Mouse (Mus musculus): ENCODE results near the gene Hsd11b1. TPM values are rescaled to one million over a fixed set of nuclear protein-coding genes. Genes with fewer than 3 reads are reported as not detected.
A peak's percentile ranks its signal among the peaks of the same experiment; 100 is the strongest.

Hsd11b1 gene
- total and polyA plus RNA-seq, 3 experiments, result 2.0 to 6.3 (median 5.7) TPM

- Histone ChIP-seq H3K4me3 (replicated peaks in 1 of 3; ENCODE audit: low read depth in 2 of 3, low read length in 2 of 3, poor library complexity in 1 of 3) (no peak overlapping the region), H3K9ac (ENCODE audit: insufficient read depth, low read depth) (no peak overlapping the region), H3K36me3 (replicated peaks in 1 of 2; ENCODE audit: control insufficient read depth in 1 of 2, insufficient read depth in 1 of 2, low read length in 1 of 2) (peaks cover 3 to 14% of the 10 kb centered on the region in 2 experiments), H3K79me2 (replicated peaks; ENCODE audit: control insufficient read depth, extremely low read depth, insufficient read depth, poor library complexity, severe bottlenecking) (no peaks in the 10 kb centered on the region), H3K27me3 (replicated peaks) (no peaks in the 10 kb centered on the region), H3K9me3 (replicated peaks; ENCODE audit: low read length) (no peaks in the 10 kb centered on the region), H3K27ac (ENCODE audit: insufficient read depth, low read depth) (no peak overlapping the region), H3K4me1 (ENCODE audit: control insufficient read depth in 1 of 2, insufficient read depth in 2 of 2) (peaks cover 14 to 49% of the 10 kb centered on the region in 2 experiments), H3K4me2 (ENCODE audit: insufficient read depth, low read depth, poor library complexity, severe bottlenecking) (no peak overlapping the region)
- no peak for DNase-seq (ENCODE audit: extremely low read depth)
- dilution Hi-C loops (cut with MboI; ENCODE audit: extremely low pct_ligation_motif_present, extremely low pct_unique_long_range_greater_than_20kb, low sequenced_read_pairs), result no loop called here
- in situ Hi-C loops (cut with MboI; ENCODE audit: low pct_ligation_motif_present, low pct_unique_long_range_greater_than_20kb, low sequenced_read_pairs), result no loop called here
- TF ChIP-seq IRF4 (IDR thresholded peaks at IDR 0.05; ENCODE audit: low read depth, low read length) (no peak), RCOR1 (conservative IDR thresholded peaks at IDR 0.05; ENCODE audit: low read depth, low read length) (no peak), MXI1 (IDR thresholded peaks at IDR 0.05; ENCODE audit: low read depth, low read length) (no peak), CHD2 (IDR thresholded peaks at IDR 0.05; ENCODE audit: low read length) (no peak), CTCF (conservative IDR thresholded peaks at IDR 0.05 in 1 of 2, IDR thresholded peaks at IDR 0.05 in 1 of 2; ENCODE audit: low read depth in 2 of 2, low read length in 2 of 2) (no peak), EP300 (IDR thresholded peaks at IDR 0.05; ENCODE audit: low read length) (no peak), MAX (IDR thresholded peaks at IDR 0.05; ENCODE audit: low read length) (no peak), ZMIZ1 (IDR thresholded peaks at IDR 0.05; ENCODE audit: low read depth, low read length) (no peak), E2F4 (IDR thresholded peaks at IDR 0.05; ENCODE audit: insufficient replicate concordance, low read depth, low read length) (no peak), TCF12 (IDR thresholded peaks at IDR 0.05; ENCODE audit: low read depth, low read length) (no peak), MAZ (IDR thresholded peaks at IDR 0.05; ENCODE audit: low read depth, low read length) (no peak), ELF1 (IDR thresholded peaks at IDR 0.05; ENCODE audit: low read depth, low read length) (no peak), UBTF (IDR thresholded peaks at IDR 0.05; ENCODE audit: low read depth, low read length) (no peak), MYC (IDR thresholded peaks at IDR 0.05; ENCODE audit: low read depth, low read length) (no peak), JUN (IDR thresholded peaks at IDR 0.05; ENCODE audit: insufficient read depth, low read depth, low read length) (no peak), GABPA (IDR thresholded peaks at IDR 0.05; ENCODE audit: insufficient replicate concordance, low read depth, low read length) (no peak), NELFE (IDR thresholded peaks at IDR 0.05; ENCODE audit: low read depth, low read length) (no peak)
Measured at GRCm38 (mm10) chr1:193243571-193244193, 20.2 kb downstream of the Hsd11b1 start.

DNA sequence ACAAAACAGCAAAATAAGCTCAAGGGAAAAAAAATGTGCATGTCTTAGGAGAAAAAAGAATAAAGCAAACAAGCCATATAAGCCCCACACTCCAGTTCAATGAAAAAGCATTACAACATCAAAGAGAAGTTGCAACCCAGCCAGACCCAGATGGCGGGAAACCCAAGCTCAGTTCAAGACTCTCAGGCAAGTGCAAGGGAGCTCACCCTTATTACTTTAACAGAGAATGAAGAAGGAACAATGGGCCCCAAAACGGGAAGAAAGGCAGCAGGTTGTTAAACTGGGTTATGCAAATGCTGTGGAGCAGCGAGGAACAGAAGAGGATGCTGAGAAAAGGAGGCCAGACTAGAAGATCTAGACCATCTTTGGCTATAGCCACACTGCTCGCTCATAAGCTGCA, 21.0 kb downstream of the Hsd11b1 start:
- Histone ChIP-seq H3K4me3 (replicated peaks in 1 of 3; ENCODE audit: low read depth in 2 of 3, low read length in 2 of 3, poor library complexity in 1 of 3) (no peak overlapping the region), H3K4me1 (ENCODE audit: control insufficient read depth in 1 of 2, insufficient read depth in 2 of 2) (peaks cover 16 to 48% of the 10 kb centered on the region in 2 experiments), H3K9me3 (replicated peaks; ENCODE audit: low read length) (no peaks in the 10 kb centered on the region), H3K4me2 (ENCODE audit: insufficient read depth, low read depth, poor library complexity, severe bottlenecking) (peak overlapping the region; percentile 44), H3K27me3 (replicated peaks) (no peaks in the 10 kb centered on the region), H3K9ac (ENCODE audit: insufficient read depth, low read depth) (no peak overlapping the region), H3K27ac (ENCODE audit: insufficient read depth, low read depth) (no peak overlapping the region), H3K36me3 (replicated peaks in 1 of 2; ENCODE audit: control insufficient read depth in 1 of 2, insufficient read depth in 1 of 2, low read length in 1 of 2) (peaks cover 3 to 17% of the 10 kb centered on the region in 2 experiments), H3K79me2 (replicated peaks; ENCODE audit: control insufficient read depth, extremely low read depth, insufficient read depth, poor library complexity, severe bottlenecking) (no peaks in the 10 kb centered on the region)
- DNase-seq (ENCODE audit: extremely low read depth), result peak; percentile 82
- dilution Hi-C loops (cut with MboI; ENCODE audit: extremely low pct_ligation_motif_present, extremely low pct_unique_long_range_greater_than_20kb, low sequenced_read_pairs) (no loop called here), in situ Hi-C loops (cut with MboI; ENCODE audit: low pct_ligation_motif_present, low pct_unique_long_range_greater_than_20kb, low sequenced_read_pairs) (no loop called here)
- no peak for TF ChIP-seq JUND (conservative IDR thresholded peaks at IDR 0.05; ENCODE audit: low read depth, low read length)
- no peak; the same call in none of the 2 replicates for TF ChIP-seq RAD21 (IDR thresholded peaks at IDR 0.05; ENCODE audit: low read depth, low read length)
- no peak for TF ChIP-seq MYC (IDR thresholded peaks at IDR 0.05; ENCODE audit: low read depth, low read length)
- 0 out of 2 replicates have a peak, but pooled peaks have one; percentile 15 for TF ChIP-seq TCF12 (IDR thresholded peaks at IDR 0.05; ENCODE audit: low read depth, low read length)
- TF ChIP-seq ETS1 (conservative IDR thresholded peaks at IDR 0.05; ENCODE audit: low read depth, low read length), result peak; percentile 31; the same call in 1 of the 2 replicates
- no peak for TF ChIP-seq ZKSCAN1 (IDR thresholded peaks at IDR 0.05; ENCODE audit: borderline replicate concordance, low read depth, low read length)
- TF ChIP-seq HCFC1 (IDR thresholded peaks at IDR 0.05; ENCODE audit: low read depth, low read length), result no peak
- no peak for TF ChIP-seq CHD1 (IDR thresholded peaks at IDR 0.05; ENCODE audit: low read depth, low read length)
- TF ChIP-seq MEF2A (IDR thresholded peaks at IDR 0.05; ENCODE audit: borderline replicate concordance, low read depth, low read length), result no peak
- TF ChIP-seq MAX (IDR thresholded peaks at IDR 0.05; ENCODE audit: low read length), result no peak
- no peak for TF ChIP-seq ZNF384 (IDR thresholded peaks at IDR 0.05; ENCODE audit: low read depth, low read length)
- no peak for TF ChIP-seq MXI1 (IDR thresholded peaks at IDR 0.05; ENCODE audit: low read depth, low read length)
- peak; percentile 90; the same call in 1 of the 2 replicates for TF ChIP-seq E2F4 (IDR thresholded peaks at IDR 0.05; ENCODE audit: insufficient replicate concordance, low read depth, low read length)
- no peak for TF ChIP-seq JUN (IDR thresholded peaks at IDR 0.05; ENCODE audit: insufficient read depth, low read depth, low read length)
- TF ChIP-seq ZC3H11A (IDR thresholded peaks at IDR 0.05; ENCODE audit: low read depth, low read length), result no peak
- 0 out of 2 replicates have a peak, but pooled peaks have one; percentile 41 for TF ChIP-seq ELF1 (IDR thresholded peaks at IDR 0.05; ENCODE audit: low read depth, low read length)
- no peak for TF ChIP-seq KAT2A (IDR thresholded peaks at IDR 0.05; ENCODE audit: insufficient replicate concordance, low read length)
- TF ChIP-seq UBTF (IDR thresholded peaks at IDR 0.05; ENCODE audit: low read depth, low read length), result no peak
- TF ChIP-seq BHLHE40 (IDR thresholded peaks at IDR 0.05; ENCODE audit: low read depth, low read length), result peak; percentile 36; the same call in 1 of the 2 replicates
- TF ChIP-seq POLR2A (IDR thresholded peaks at IDR 0.05; ENCODE audit: low read depth, low read length), result no peak
- no peak for TF ChIP-seq GABPA (IDR thresholded peaks at IDR 0.05; ENCODE audit: insufficient replicate concordance, low read depth, low read length)
- no peak for TF ChIP-seq RCOR1 (conservative IDR thresholded peaks at IDR 0.05; ENCODE audit: low read depth, low read length)
- no peak for TF ChIP-seq CHD2 (IDR thresholded peaks at IDR 0.05; ENCODE audit: low read length)
